Mouse (Mus musculus): Measurements from ENCODE around the gene Fzd4. TPM values are rescaled to one million over a fixed set of nuclear protein-coding genes. Genes with fewer than 3 reads are reported as not detected.

Fzd4 gene
- polyA plus RNA-seq, 2 experiments from 2014 or later, result not detected

- no peak for ATAC-seq
Measured at GRCm38 (mm10) chr7:89401136-89401858, 2.9 kb upstream of the Fzd4 start.

GRCm38 (mm10) chr7:89401936-89402335 is 2.2 kb upstream of the Fzd4 start:
- ATAC-seq, result no peak

- peak; percentile 49 for ATAC-seq
Measured at GRCm38 (mm10) chr7:89403053-89403972, 842 bp upstream of the Fzd4 start.

GRCm38 (mm10) chr7:89404734-89405440 is 732 bp downstream of the Fzd4 start:
- ATAC-seq, result peak; percentile 22

GRCm38 (mm10) chr7:89406011-89406410 is 1.9 kb downstream of the Fzd4 start:
- ATAC-seq, result no peak

GRCm38 (mm10) chr7:89407006-89407940 is 3.1 kb downstream of the Fzd4 start:
- ATAC-seq, result no peak

- no peak for ATAC-seq
Measured at GRCm38 (mm10) chr7:89410294-89410693, 6.1 kb downstream of the Fzd4 start.

- peak; percentile 37 for ATAC-seq
Measured at GRCm38 (mm10) chr7:89411346-89411745, 7.2 kb downstream of the Fzd4 start.

GRCm38 (mm10) chr7:89412094-89412493 is 7.9 kb downstream of the Fzd4 start:
- ATAC-seq, result no peak

- no peak for ATAC-seq
Measured at GRCm38 (mm10) chr7:89416027-89416426, 11.9 kb downstream of the Fzd4 start.

- ATAC-seq, result no peak
Measured at GRCm38 (mm10) chr7:89417707-89418106, 13.6 kb downstream of the Fzd4 start.

GRCm38 (mm10) chr7:89418127-89418653 is 14.0 kb downstream of the Fzd4 start:
- ATAC-seq, result no peak

- ATAC-seq, result peak; percentile 58
Measured at GRCm38 (mm10) chr7:89418917-89419679, 14.9 kb downstream of the Fzd4 start.

GRCm38 (mm10) chr7:89421294-89421693 is 17.1 kb downstream of the Fzd4 start:
- no peak for ATAC-seq

GRCm38 (mm10) chr7:89422650-89423049 is 18.5 kb downstream of the Fzd4 start:
- no peak for ATAC-seq

- ATAC-seq, result no peak
Measured at GRCm38 (mm10) chr7:89423194-89423593, 19.0 kb downstream of the Fzd4 start.

GRCm38 (mm10) chr7:89423688-89424255 is 19.6 kb downstream of the Fzd4 start:
- no peak for ATAC-seq

- ATAC-seq, result no peak
Measured at GRCm38 (mm10) chr7:89424659-89425058, 20.5 kb downstream of the Fzd4 start.

- ATAC-seq, result no peak
Measured at GRCm38 (mm10) chr7:89425803-89426725, 21.9 kb downstream of the Fzd4 start.
